Mouse (Mus musculus): ENCODE measurements at regions not wholly inside any gene's neighbourhood (a gene's known extent, or its start where the extent isn't known, plus 50 kb on each side); places are given as distances from the start of the nearest gene placed in this dataset.

GRCm38 (mm10) chr13:60299076-60299475 is 121.9 kb upstream of the Gas1 start:
- in situ Hi-C loops (cut with MboI, MseI), result no loop called here

GRCm38 (mm10) chr13:60303561-60303960 is 126.4 kb upstream of the Gas1 start:
- in situ Hi-C loops (cut with MboI, MseI), result no loop called here

GRCm38 (mm10) chr13:60305028-60305810 is 128.1 kb upstream of the Gas1 start:
- in situ Hi-C loops (cut with MboI, MseI), result no loop called here

- in situ Hi-C loops (cut with MboI, MseI), result no loop called here
Observed at GRCm38 (mm10) chr13:60308062-60308801, 131.1 kb upstream of the Gas1 start.

- in situ Hi-C loops (cut with MboI, MseI), result no loop called here
Observed at GRCm38 (mm10) chr13:60309482-60309881, 132.3 kb upstream of the Gas1 start.

- in situ Hi-C loops (cut with MboI, MseI), result no loop called here
Observed at GRCm38 (mm10) chr13:60309926-60310325, 132.8 kb upstream of the Gas1 start.

GRCm38 (mm10) chr13:60312397-60313085 is 135.4 kb upstream of the Gas1 start:
- in situ Hi-C loops (cut with MboI, MseI), result no loop called here

GRCm38 (mm10) chr13:60318436-60319020 is 141.4 kb upstream of the Gas1 start:
- in situ Hi-C loops (cut with MboI, MseI), result no loop called here

- in situ Hi-C loops (cut with MboI, MseI), result no loop called here
Observed at GRCm38 (mm10) chr13:60319268-60319667, 142.1 kb upstream of the Gas1 start.

GRCm38 (mm10) chr13:60319861-60320602 is 142.9 kb upstream of the Gas1 start:
- in situ Hi-C loops (cut with MboI, MseI), result no loop called here

- in situ Hi-C loops (cut with MboI, MseI), result no loop called here
Observed at GRCm38 (mm10) chr13:60322579-60322978, 145.4 kb upstream of the Gas1 start.

GRCm38 (mm10) chr13:60330475-60331258 is 153.5 kb upstream of the Gas1 start:
- in situ Hi-C loops (cut with MboI, MseI), result no loop called here

- in situ Hi-C loops (cut with MboI, MseI), result no loop called here
Observed at GRCm38 (mm10) chr13:60336196-60336595, 159.0 kb upstream of the Gas1 start.

GRCm38 (mm10) chr13:60337383-60337782 is 160.2 kb upstream of the Gas1 start:
- in situ Hi-C loops (cut with MboI, MseI), result no loop called here

- in situ Hi-C loops (cut with MboI, MseI), result no loop called here
Observed at GRCm38 (mm10) chr13:60338107-60338506, 160.9 kb upstream of the Gas1 start.

GRCm38 (mm10) chr13:60340068-60340467 is 162.9 kb upstream of the Gas1 start:
- in situ Hi-C loops (cut with MboI, MseI), result no loop called here

- in situ Hi-C loops (cut with MboI, MseI), result no loop called here
Observed at GRCm38 (mm10) chr13:60347881-60348280, 170.7 kb upstream of the Gas1 start.

GRCm38 (mm10) chr13:60348438-60348837 is 171.3 kb upstream of the Gas1 start:
- in situ Hi-C loops (cut with MboI, MseI), result no loop called here

GRCm38 (mm10) chr13:60355707-60356490 is 178.7 kb upstream of the Gas1 start:
- in situ Hi-C loops (cut with MboI, MseI), result no loop called here
